Mouse (Mus musculus) right cerebral cortex, postnatal 4 days (tissue): Measurements from ENCODE around the gene Krt86.
A peak's percentile ranks its signal among the peaks of the same experiment; 100 is the strongest.

Source experiments
- DNase-seq: peaks from one replicate; pipeline ENCODE4 v3.0.0-alpha.2; 2022

Gene Krt86

DNA sequence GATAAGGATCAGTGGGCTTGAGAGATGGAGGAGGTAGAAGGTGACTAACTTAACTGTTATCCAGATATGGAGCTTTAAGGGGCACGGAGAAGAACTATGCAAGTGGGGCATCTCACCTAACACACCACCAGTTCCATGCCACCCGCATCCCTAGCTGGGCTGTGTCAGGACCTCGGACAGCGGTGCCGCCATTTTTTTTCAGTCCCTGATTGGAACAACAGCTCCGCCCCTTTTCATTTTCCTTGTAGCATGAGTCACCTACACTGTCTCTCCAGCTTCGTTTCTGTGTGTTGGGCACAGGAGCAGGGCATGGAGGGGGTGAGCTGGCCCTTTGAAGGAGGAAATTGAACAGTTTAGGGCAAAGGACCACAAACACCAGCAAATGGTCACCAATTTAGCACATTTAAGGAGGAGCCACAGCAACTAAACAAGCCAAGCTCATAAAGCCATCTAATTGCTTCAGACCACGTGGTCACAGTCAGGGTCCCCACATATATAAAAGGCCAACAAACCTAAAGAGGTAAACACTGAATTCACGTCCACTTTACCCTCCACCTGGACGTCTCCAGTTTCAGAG, at the start of gene Krt86:
TSS of gene Krt86 (plus strand) at position 527 of the 577 bp plus-strand sequence.
- DNase-seq: no peak

- DNase-seq: no peak
Measured at GRCm38 (mm10) chr15:101424914-101425313, 48.4 kb upstream of the Krt86 start.

DNA sequence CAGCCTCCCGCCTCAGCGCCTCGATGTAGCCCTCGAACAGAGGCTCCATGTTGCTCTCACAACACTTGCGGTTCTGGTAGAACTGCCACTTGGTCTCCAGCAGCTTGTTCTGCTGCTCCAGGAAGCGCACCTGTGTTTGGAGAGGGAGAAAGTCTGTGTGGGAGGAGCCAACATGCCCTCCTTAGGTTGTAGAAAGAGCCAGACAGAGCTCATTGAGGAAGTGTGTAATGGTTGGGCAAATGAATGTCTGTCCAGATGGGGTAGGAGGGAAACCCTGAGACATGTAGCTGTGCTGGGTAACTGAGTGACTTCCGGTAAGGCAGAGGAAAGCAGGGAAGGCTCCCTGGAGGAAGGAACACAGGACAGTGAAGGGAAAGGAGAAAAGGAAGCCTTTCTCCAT, 36.7 kb upstream of the Krt86 start:
- DNase-seq: no peak

- DNase-seq: peak; percentile 15
Measured at GRCm38 (mm10) chr15:101438555-101438954, 34.7 kb upstream of the Krt86 start, which contains the start of gene Krt87. Gene Krt87 (minus strand): TSS chr15:101438804.

- DNase-seq: no peak
Measured at GRCm38 (mm10) chr15:101440837-101441236, 32.4 kb upstream of the Krt86 start.

DNA sequence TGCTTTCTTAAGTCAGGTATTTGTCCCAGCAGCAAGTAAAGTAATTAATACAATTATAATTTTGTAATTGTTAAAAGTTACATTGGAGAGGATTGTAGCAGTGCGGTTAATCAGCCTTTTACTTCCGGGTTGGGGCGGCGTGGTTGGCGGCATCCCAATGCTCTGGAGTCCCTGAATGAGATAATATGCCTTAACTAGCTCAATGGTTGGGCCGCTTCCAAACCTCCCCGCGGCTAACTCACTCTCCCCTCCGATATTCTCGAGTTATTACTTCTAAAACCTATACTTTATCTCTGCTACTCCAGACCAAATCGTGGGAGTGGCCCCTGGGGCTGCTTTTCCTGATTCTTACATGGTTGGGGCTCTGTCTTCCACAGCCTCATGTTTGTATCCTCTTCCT, 26.7 kb upstream of the Krt86 start:
- peak; percentile 33 for DNase-seq

- no peak for DNase-seq
Measured at GRCm38 (mm10) chr15:101447444-101447843, 25.8 kb upstream of the Krt86 start, which contains the start of gene Krt88. Gene Krt88 (plus strand): TSS chr15:101447744.

DNA sequence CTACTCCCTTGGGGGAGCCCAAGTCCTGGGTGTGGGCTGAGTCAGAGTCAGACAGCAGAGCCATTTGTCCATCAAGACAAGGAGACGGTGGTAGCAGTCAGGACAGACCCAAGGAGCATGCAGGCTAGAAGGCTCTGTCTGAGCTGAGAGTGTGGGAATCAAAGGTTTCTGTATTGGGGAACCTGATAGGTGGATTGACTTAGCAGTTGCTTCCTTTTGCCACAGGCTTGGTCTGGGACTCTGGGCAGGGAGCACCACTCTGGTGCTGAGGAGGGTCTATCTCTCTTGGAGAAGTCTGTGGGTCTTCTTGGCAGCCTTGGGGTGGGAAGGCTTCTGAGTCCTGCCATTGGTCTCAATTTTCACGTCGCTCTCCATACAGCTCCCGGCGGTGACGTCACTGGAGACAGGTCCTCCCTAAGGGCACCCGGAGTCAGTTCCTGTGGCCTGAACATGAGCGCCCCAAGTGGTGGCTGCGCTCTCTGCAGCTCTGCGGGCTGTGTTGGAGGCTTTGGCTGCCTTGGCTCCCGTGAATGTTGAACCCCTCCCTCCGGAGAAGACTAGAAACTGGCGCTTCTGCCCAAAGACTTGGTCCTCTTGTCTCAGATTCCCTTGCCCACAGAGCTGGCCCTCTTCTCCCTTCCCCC, 20.1 kb upstream of the Krt86 start:
- DNase-seq: peak; percentile 73

GRCm38 (mm10) chr15:101454774-101455173, 18.5 kb upstream of the Krt86 start:
- DNase-seq: no peak

- DNase-seq: no peak
Measured at GRCm38 (mm10) chr15:101455292-101455691, 18.0 kb upstream of the Krt86 start.

- no peak for DNase-seq
Measured at GRCm38 (mm10) chr15:101455891-101456290, 17.4 kb upstream of the Krt86 start.

DNA sequence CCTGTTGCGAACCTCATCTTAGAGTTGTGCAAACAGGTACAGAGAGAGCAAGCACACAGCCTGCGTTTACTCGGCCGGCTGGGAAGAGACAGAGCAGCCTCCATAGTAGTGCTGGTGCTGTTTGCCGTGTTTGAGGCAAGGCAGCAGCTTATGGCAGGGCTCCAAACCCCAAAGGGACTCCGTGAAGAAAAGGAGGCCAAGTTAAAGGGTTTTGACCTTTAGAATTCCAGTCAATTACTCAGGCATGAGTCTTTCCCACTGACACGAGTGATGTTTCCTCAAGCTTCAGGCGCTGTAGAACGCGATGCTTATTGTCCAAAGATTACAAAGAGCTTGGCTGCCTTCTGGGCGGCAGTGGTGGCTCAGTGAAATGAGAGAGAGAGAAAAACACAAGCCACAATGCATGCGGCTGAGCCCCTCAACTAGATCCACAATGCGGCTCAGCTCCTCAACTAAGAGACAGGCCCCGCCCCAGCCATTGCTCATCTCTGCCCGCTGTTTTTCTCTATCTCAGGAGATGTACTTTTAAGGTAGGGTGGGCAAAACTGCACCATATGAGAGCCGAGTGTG, 14.8 kb upstream of the Krt86 start:
- DNase-seq: peak; percentile 12

GRCm38 (mm10) chr15:101459283-101459682, 14.0 kb upstream of the Krt86 start:
- DNase-seq: no peak

- no peak for DNase-seq
Measured at GRCm38 (mm10) chr15:101463651-101464050, 9.6 kb upstream of the Krt86 start, which contains the start of gene Krt81. Gene Krt81 (minus strand): TSS chr15:101463751.

DNA sequence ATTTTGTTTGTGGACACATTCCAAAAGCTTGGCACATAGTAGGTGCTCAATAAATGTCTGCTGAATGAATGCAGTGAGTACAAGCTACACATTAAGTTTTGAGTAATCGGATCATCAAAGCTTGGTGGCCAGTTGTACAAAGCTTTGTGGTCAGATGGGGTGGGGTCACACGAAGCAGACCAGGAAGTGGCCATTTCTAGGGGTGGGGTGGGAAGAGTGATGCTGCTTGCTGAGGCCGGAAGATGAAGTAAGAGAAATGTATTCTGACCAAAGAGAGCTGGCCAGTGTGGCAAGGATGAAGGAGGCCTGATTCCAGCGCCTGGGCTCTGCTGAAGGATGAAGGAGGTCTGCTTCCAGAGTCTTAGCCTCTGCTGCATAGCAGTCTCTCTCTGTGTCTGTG, 4.2 kb upstream of the Krt86 start:
- no peak for DNase-seq

DNA sequence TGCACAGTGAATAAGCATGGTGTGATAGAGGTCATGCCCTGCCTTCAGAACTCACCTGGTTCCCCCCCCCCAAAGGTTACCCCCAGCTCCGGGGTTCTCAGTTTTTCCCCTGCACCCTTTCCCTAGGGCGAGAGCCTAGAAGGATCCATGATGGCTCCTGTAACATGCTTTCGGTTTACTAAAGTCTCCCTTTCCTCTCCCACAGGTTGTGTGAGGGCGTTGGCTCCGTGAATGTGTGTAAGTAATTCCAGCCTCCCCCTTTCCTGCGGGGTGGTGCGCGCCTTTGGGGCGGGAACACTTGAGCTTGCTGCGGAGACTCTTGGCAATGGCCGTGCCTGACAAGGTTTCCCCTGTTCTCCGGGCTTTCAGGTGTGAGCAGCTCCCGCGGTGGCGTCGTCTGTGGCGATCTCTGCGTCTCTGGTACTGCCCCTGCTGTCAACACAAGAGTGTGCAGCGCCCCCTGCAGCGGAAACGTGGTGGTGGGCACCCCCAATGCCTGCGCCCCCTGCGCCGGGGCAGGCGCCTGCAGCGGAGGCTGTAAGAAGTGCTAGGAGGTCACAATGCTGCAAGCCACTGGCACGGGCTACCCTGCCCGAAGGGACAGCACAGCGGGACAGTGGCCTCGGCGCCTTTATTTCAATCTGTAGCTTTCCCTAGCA, 5.9 kb downstream of the Krt86 start:
- peak; percentile 73 for DNase-seq

GRCm38 (mm10) chr15:101479666-101480060, 6.4 kb downstream of the Krt86 start:
- peak; percentile 18 for DNase-seq

DNA sequence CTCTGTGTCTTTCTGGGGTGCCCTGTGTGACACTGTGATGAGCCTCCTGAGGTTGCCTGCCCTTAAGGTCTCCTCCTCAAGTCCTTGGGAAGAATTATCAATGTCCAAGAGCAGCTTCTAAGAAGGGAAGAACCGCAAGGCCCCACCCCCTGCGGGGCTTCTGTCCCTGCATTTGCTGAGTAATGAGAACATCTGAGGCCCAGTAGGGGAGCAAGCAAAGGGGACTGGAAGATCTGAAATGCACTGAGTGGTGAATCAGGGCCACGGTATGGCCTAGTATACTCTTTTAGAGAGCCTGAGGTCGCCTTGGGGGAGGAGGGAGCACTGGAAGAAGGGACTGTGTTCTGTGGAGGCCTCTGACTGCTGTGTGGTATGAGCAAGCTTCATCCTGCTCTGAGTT, 8.8 kb downstream of the Krt86 start:
- no peak for DNase-seq

DNA sequence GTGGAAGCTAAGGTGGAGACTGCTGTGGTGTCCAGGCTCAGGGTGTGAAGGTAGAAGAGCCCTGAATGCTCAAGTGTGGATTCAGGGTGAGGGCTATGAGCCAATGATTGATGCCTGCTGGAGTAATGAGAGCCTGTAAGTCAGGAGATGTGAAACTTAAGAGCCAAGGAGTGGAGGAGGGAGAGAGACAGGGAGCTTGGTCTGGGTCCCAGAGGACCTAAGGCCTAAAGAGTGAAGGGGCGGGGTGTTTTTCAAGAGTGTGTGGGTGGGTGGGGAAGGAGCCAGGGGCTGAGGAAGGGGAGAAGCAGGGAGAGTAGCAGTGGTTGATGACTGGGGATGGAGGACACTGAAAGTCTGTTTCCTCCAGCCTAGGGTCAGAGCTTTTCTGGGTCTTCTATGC, 10.4 kb downstream of the Krt86 start:
- DNase-seq: no peak

DNA sequence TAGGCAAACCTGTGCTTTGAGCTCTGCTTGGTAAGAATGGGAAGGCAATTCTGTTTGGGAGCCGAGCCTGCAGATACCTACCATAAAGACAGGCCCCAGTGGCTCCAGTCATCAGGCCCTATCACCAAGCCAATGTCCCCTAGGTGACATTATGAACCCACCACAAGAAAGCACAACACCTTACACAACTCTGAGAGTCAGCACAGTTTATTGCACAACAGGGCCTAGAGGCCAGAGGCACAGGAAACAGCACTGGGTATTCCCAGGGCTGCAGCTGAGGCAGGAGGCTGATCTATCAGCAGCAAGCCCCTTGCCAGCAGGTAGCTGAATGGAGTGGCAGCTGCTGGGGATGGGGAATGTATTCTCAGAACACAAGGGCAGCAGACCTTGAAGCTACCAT, 11.7 kb downstream of the Krt86 start:
- DNase-seq: no peak

DNA sequence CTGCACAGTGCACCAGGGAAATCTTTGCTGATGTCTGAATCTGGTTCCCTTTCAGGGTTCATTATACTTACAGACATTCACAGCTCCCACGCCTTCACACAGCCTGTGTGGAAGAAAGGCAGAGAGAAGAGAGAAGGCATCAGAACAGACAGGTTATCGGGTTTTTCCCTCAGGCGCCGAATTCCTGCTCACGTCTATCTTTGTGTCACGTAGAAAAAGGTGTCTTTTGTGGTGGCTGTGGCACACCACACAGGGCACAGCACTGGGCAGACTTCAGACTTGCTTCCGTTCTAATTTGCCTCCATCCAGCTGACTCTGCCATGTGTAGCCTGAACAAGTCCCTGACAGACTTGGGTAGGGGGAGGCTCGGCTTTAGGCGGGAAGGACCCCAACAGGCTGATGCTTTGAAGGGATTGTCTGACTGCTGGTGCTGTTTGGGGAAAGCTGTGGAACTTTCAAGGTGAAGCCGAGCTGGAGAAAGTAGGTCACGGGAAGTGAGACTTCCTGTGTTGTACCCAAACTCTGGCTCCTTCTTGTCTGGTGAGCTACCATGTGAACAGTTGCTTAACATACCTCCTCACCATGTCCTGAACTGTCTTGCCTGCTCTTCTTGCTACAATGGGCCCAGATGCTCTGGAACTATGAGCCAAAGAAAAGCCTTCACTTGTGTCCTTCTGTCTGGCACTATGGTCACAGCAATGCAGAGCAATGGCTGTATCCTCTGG, 12.8 kb downstream of the Krt86 start:
- no peak for DNase-seq

DNA sequence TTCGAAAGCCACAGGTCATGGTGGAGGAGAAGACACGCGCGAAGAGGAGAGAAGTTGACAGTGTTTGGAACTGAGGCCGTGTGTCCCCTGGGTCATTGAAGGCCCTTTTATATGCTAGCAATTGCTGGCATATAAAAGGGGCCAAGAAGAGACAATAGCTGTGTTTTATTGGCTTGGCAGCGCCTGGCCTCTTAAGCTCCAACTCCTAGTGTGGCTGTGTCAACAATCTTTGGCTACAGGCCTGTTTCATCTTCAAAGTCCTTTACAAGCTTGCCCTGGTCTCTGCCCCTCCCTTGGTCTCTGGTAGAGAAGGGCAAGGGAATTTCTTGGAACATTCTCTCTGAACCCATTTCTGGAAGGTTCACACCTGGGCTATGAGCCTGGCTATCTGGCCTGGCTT, 18.2 kb downstream of the Krt86 start, which contains the start of gene Krt83:
TSS of gene Krt83 (minus strand) at position 82 of the 400 bp plus-strand sequence.
- DNase-seq: no peak

DNA sequence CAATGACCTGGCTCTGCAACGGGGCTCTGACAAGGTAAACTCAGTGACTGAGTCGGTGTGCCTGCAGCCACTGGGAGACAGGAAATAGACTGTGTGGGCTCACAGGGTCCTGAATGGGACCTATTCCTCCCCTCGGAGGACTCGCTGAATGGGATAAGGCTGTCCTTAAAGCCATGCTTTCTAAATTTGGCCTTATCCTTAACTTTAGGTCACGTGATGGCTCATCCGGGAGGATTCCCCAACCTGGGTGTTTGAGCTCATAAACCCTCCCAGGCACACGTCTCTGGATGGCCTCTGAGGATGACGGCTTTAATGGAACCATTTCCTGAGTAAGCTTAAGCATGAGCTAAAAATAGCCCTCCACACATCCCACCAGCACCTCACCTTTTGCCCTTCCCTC, 19.4 kb downstream of the Krt86 start:
- DNase-seq: no peak
